Mouse (Mus musculus) MEL (cell line): Measurements from ENCODE around the gene Nsd1.

ENCODE experiments used
- CTCF ChIP-seq, 3 experiments: IDR thresholded peaks in 2 of 3; conservative IDR thresholded peaks in 1 of 3; 2 replicates each; pipeline ENCODE4 v1.5.1; 2011 to 2012; ENCODE audit warnings: low read length in 3 of 3, low read depth in 2 of 3, mild to moderate bottlenecking in 2 of 3, improper control_type of control experiment in 1 of 3, inconsistent platforms in 1 of 3, mixed read lengths in 1 of 3, moderate library complexity in 1 of 3; ENCODE audit not compliant: control insufficient read depth in 1 of 3, insufficient read depth in 1 of 3, poor library complexity in 1 of 3, severe bottlenecking in 1 of 3
- GABPA ChIP-seq: IDR thresholded peaks from 2 replicates; pipeline ENCODE4 v1.6.1; 2012; ENCODE audit warnings: low read depth, mild to moderate bottlenecking, inconsistent platforms, low read length, improper control_type of control experiment, moderate library complexity
- POLR2A ChIP-seq, 2 experiments: IDR thresholded peaks; 2 replicates each; pipeline ENCODE4 v1.6.1; 2011 to 2012; ENCODE audit warnings: low read length in 2 of 2, mild to moderate bottlenecking in 2 of 2, control low read depth in 1 of 2, improper control_type of control experiment in 1 of 2, low read depth in 1 of 2, moderate library complexity in 1 of 2; ENCODE audit not compliant: control insufficient read depth in 1 of 2, insufficient read depth in 1 of 2, poor library complexity in 1 of 2

- TF ChIP-seq POLR2A (IDR thresholded peaks at IDR 0.05; ENCODE audit: control insufficient read depth in 1 of 2, insufficient read depth in 1 of 2, low read depth in 1 of 2, low read length in 2 of 2, poor library complexity in 1 of 2): no peak
- no peak for TF ChIP-seq CTCF (IDR thresholded peaks at IDR 0.05 in 2 of 3, conservative IDR thresholded peaks at IDR 0.05 in 1 of 3; ENCODE audit: control insufficient read depth in 1 of 3, insufficient read depth in 1 of 3, low read depth in 2 of 3, low read length in 3 of 3, poor library complexity in 1 of 3, severe bottlenecking in 1 of 3)
- TF ChIP-seq GABPA: no peak
These were observed 20.0 kb upstream of the Nsd1 start for GRCm38 (mm10) chr13:55189531-55190107.
